Mouse (Mus musculus) adrenal gland, postnatal 36 days (tissue): ENCODE measurements around the gene Abhd14a. TPM values are rescaled to one million over a fixed set of nuclear protein-coding genes. Genes with fewer than 3 reads are reported as not detected.

Experiments used
- DNase-seq, 2 experiments: peaks; one replicate each; pipeline ENCODE4 v3.0.0; 2021; ENCODE audit warnings: mixed read lengths in 1 of 2
- total RNA-seq, 2 experiments: library from RNA; stranded (reverse); gene quantifications; 2 replicates each; pipeline ENCODE4 v1.2.3; 2021

Abhd14a gene
- total RNA-seq, 2 experiments from 2014 or later, result 18.9 to 20.2 TPM

- DNase-seq, result peak in 1 of 2 experiments; percentile 55
These were observed 5.3 kb upstream of the Abhd14a start for GRCm38 (mm10) chr9:106452821-106453220.

GRCm38 (mm10) chr9:106452351-106452750 is 4.9 kb upstream of the Abhd14a start:
- no peak for DNase-seq

DNA sequence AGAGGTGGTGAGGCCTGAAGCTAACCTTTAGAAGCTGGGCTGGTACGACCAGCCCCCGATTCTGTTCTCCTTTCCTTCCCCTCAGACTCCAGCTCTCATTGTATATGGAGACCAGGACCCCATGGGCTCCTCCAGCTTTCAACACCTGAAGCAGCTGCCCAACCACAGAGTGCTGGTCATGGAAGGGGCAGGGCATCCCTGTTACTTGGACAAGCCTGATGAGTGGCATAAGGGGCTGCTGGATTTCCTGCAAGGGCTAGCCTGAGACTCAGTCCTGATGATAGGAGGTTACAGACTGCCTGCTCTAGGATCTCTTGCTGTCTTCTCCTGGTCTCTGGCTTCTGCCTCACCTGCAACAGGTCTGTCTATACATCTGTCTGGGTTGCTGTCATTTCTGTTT is 4.4 kb upstream of the Abhd14a start:
- DNase-seq, result no peak

- DNase-seq, result no peak
These were observed 3.8 kb upstream of the Abhd14a start for GRCm38 (mm10) chr9:106451298-106451697.

DNA sequence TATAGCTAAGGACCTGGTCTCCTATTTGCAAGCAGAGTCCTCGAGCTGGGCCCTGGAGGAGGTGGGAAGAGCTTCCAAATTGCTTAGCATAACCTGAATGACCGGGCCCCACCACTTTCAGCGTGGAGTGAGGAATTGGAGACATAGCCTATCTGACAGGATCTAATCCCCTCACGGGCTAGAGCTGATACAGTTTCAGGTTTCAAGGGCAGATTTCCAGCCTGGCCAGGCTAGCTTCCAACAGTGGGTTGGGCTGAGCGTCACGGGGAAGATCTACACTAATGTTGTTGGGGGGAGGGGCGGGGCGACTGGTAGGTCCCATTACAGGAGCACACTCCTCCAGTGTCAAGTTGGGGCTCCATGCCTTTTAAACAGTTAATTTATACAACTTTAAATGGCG is 3.2 kb upstream of the Abhd14a start:
- DNase-seq, result peak; percentile 81 to 86

GRCm38 (mm10) chr9:106449947-106450346 is 2.5 kb upstream of the Abhd14a start:
- no peak for DNase-seq

- DNase-seq, result peak; percentile 83 to 86
These were observed 1.1 kb upstream of the Abhd14a start for GRCm38 (mm10) chr9:106448498-106449031.

- no peak for DNase-seq
These were observed 473 bp upstream of the Abhd14a start for GRCm38 (mm10) chr9:106447951-106448350.

- no peak for DNase-seq
These were observed 2.6 kb downstream of the Abhd14a start for GRCm38 (mm10) chr9:106444836-106445235.

GRCm38 (mm10) chr9:106442680-106443079 is 4.8 kb downstream of the Abhd14a start:
- no peak for DNase-seq

- no peak for DNase-seq
These were observed 10.9 kb downstream of the Abhd14a start for GRCm38 (mm10) chr9:106436566-106436965.

GRCm38 (mm10) chr9:106433389-106433788 is 14.1 kb downstream of the Abhd14a start:
- DNase-seq, result no peak

DNA sequence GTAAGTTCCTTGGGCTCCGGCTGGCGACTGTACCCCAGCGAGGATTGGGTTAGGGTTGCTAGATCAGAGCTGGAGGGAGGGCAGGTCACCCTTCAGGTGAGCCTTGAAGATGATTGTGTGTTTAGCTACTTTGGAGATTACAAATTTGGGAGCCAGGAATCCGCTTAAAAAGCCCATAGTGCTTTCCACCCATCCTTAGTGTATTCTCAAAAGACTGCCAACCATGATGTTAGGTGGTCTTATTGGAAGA is 17.5 kb downstream of the Abhd14a start:
- DNase-seq, result no peak

GRCm38 (mm10) chr9:106429221-106430014 is 18.1 kb downstream of the Abhd14a start, which contains the start of gene Rpl29:
TSS of gene Rpl29 (plus strand) at chr9:106429454.
- DNase-seq, result peak; percentile 93 to 95

GRCm38 (mm10) chr9:106428719-106429220 is 18.7 kb downstream of the Abhd14a start:
- no peak for DNase-seq

- peak; percentile 85 to 89 for DNase-seq
These were observed 25.7 kb downstream of the Abhd14a start for GRCm38 (mm10) chr9:106421865-106422160.

- no peak for DNase-seq
These were observed 26.2 kb downstream of the Abhd14a start for GRCm38 (mm10) chr9:106421033-106421864.

DNA sequence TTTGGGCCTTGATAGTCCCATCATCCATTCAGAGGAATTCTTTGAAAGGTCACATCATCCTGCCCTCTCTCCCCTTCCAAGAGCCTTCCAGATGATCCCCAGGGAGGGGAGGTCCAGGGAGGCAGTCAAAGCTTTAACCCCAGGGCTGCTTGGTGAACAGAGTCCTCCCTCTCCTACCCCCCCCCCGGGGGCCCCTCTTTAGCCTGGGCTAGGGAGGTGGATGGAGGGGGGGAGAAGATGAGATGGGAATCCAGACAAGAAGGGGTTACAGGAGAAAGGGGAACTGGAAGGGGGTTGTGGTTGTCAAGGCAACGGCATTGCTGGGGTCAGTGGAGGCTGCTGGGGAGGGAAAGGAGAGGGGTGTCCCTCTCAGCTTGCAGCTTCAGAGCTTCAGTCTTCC is 26.9 kb downstream of the Abhd14a start:
- DNase-seq, result no peak

GRCm38 (mm10) chr9:106417841-106418625 is 29.4 kb downstream of the Abhd14a start:
- peak; percentile 85 to 90 for DNase-seq

- DNase-seq, result no peak
These were observed 30.7 kb downstream of the Abhd14a start for GRCm38 (mm10) chr9:106416826-106417225.

DNA sequence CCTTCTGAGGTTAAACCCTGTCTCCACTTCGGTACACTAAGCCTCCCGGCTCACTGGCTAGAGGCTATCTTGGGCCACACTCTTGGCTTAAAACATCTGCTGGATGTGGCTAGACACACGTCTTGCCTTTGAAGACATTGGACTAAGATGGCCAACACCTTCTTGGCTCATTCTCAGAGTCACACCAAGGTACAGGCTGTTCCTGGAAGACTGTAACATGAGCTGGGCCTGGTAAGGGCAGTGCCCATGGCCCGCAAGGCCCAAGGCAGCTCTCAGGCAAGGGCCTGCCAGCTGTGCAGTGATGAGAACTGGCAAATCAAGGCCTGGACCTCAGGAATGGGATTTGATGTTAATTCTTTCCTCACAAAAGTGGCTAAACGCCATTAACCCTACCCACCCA is 33.9 kb downstream of the Abhd14a start:
- DNase-seq, result no peak

DNA sequence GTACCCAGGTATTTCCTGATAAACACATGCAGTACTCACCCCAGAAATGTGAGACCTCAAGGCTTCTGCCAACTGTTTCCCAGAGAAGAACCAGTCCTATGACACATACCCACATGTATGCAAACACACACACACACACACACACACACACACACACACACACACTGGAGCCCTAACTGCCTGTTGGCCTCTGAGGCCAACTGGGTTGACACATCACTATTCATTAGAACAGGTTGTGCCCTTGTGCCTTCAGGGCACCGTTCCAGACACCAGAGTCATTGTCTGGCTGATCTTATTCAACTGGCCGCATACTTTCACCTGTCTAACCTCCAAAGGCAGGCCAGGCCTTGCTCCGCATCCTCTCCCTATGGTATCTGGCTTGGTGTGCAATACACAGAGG is 35.3 kb downstream of the Abhd14a start:
- peak; percentile 23 to 64 for DNase-seq
